Mouse (Mus musculus) limb, embryonic 14.5 days (tissue): ENCODE measurements around the gene Cfap57. TPM values are rescaled to one million over a fixed set of nuclear protein-coding genes. Genes with fewer than 3 reads are reported as not detected.

ENCODE experiments used
- ATAC-seq: fragments of 200-750 bp; cut with Nextera tagmentation; 2 replicates; pipeline ENCODE4 v1.8.0; 2017; ENCODE audit warnings: low read depth, moderate number of reproducible peaks, moderate TSS enrichment; ENCODE audit not compliant: low FRiP score
- DNase-seq: peaks from one replicate; pipeline ENCODE4 v3.0.0-alpha.2; 2015; ENCODE audit warnings: low spot score
- H3K27ac ChIP-seq: fragments of 300-500 bp; sonication (generic); replicated peaks from 2 replicates; pipeline ENCODE4 v1.5.1; 2014; ENCODE audit warnings: low read depth, mild to moderate bottlenecking, low read length, moderate library complexity, mixed read lengths
- H3K27me3 ChIP-seq: fragments of 300-500 bp; sonication (generic); 2 replicates; pipeline ENCODE4 v1.6.1; 2014; ENCODE audit warnings: low read length, mixed read lengths; ENCODE audit not compliant: control insufficient read depth, insufficient read depth
- H3K36me3 ChIP-seq: fragments of 300-500 bp; sonication (generic); 2 replicates; pipeline ENCODE4 v1.6.1; 2014; ENCODE audit warnings: mild to moderate bottlenecking, low read length, moderate library complexity, mixed read lengths; ENCODE audit not compliant: control insufficient read depth, insufficient read depth
- H3K4me1 ChIP-seq: fragments of 300-500 bp; sonication (generic); 2 replicates; pipeline ENCODE4 v1.6.1; 2014; ENCODE audit warnings: antibody characterized with exemption, low read length, mixed read lengths; ENCODE audit not compliant: control insufficient read depth, insufficient read depth
- H3K4me2 ChIP-seq: fragments of 300-500 bp; sonication (generic); replicated peaks from 2 replicates; pipeline ENCODE4 v1.6.1; 2014; ENCODE audit warnings: low read depth, mild to moderate bottlenecking, low read length, moderate library complexity; ENCODE audit not compliant: severe bottlenecking
- H3K4me3 ChIP-seq: fragments of 300-500 bp; sonication (generic); replicated peaks from 2 replicates; pipeline ENCODE4 v1.5.1; 2014; ENCODE audit warnings: low read length
- H3K9ac ChIP-seq: fragments of 300-500 bp; sonication (generic); 2 replicates; pipeline ENCODE4 v1.6.1; 2014; ENCODE audit warnings: mild to moderate bottlenecking, low read depth, low read length, moderate library complexity; ENCODE audit not compliant: severe bottlenecking
- H3K9me3 ChIP-seq: fragments of 300-500 bp; sonication (generic); 2 replicates; pipeline ENCODE4 v1.6.1; 2016; ENCODE audit warnings: low read length; ENCODE audit not compliant: control insufficient read depth
- POLR2A ChIP-seq: fragments of 200-500 bp; IDR thresholded peaks from 2 replicates; pipeline ENCODE4 v1.8.0; 2012; ENCODE audit warnings: inconsistent platforms, mild to moderate bottlenecking, moderate library complexity, borderline replicate concordance; ENCODE audit not compliant: insufficient read depth, insufficient read length; ENCODE audit errors: extremely low read depth
- WGBS: fragments of 180-500 bp; shearing (Covaris S2); extraction: QIAGEN DNeasy Blood & Tissue Kit; methylation state at CpG from one replicate; pipeline ENCODE4 v1.1.7; 2014; 5-methylcytosine and 5-hydroxymethylcytosine counted together
- polyA plus RNA-seq, 2 experiments: library from polyadenylated mRNA; depleted of rRNA in 1 of 2; stranded (reverse) in 1 of 2; unstranded in 1 of 2; fragments of >200 nt; fragmentation: Nextera tagmentation in 1 of 2; extraction: Ambion mirVana in 1 of 2; gene quantifications; 2 replicates each; pipeline versions ENCODE4 v1.2.1 to v1.2.3; 2012 to 2014

Cfap57 gene
- polyA plus RNA-seq, 2 experiments: 0.18 to 0.65 TPM

DNA sequence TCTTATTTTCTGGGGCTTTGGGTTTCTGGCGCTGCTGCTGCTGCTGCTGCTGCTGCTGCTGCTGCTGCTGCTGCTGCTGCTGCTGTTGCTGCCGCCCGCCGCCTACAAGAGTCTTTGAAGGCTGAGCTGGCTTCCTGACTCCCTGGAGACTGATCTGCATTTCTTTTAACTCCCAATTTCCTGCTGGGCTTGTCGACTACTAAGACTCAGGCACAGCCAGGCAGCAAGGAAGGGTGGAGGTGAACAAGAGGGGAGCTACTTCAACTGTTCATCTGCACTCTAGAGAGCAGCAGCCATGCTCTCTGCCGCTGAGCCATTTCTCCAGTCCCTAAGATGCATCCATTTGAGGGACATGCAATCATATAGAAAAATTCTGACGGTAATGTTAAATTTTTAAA, 30.8 kb downstream of the Cfap57 start:
- Histone ChIP-seq H3K9me3 (no peaks in the 10 kb centered on the region), H3K36me3 (no peaks in the 10 kb centered on the region), H3K27me3 (no peaks in the 10 kb centered on the region), H3K9ac (0 out of 2 replicates have a peak overlapping the region, but pooled peaks have one; percentile 16), H3K4me2 (no peak overlapping the region), H3K4me3 (no peak overlapping the region), H3K27ac (no peak overlapping the region), H3K4me1 (peaks cover 6% of the 10 kb centered on the region; the same call in 1 of the 2 replicates)
- no peak for DNase-seq
- no peak for ATAC-seq
- 14% methylated on average over 7 of the region's 7 CpGs for WGBS
- TF ChIP-seq POLR2A: no peak

DNA sequence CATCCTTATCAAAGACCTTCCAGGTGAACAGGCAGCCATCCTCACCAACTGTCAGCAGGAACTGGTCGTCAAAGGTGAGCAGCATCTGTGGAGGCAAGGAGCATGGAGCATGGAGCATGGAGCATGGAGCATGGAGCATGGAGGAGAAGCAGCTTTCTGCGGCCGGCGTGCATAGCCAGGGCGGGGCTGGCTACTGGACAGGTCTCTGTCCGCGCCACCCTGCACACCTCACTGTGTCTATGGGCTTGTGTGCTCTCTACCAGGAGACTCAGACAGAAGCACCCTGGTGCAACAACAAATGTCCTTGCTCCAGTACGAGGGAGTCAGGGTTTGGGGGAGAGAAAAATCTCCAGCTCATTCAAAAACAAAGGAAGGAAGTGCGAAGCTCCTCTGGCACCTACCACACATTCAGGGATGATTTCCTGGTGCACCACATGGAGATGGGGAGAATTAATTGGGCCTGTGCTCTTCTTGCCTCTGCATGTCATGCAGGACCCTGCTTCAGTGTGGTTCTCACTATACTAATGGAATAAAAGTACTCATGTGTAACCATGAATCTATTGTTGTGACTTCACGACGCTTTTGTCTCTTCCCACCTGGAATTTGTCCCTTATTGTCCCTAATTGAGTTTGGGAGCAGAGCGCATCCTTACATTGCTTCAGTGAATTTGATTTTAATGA, 31.4 kb downstream of the Cfap57 start:
- WGBS: 71% methylated on average over 12 of the region's 12 CpGs
- H3K4me1 ChIP-seq: peaks cover 6% of the 10 kb centered on the region; the same call in 1 of the 2 replicates
- no peak overlapping the region for H3K27ac ChIP-seq
- no peaks in the 10 kb centered on the region for H3K36me3 ChIP-seq
- no peak for ATAC-seq
- H3K9ac ChIP-seq: 0 out of 2 replicates have a peak overlapping the region, but pooled peaks have one; percentile 16
- H3K4me2 ChIP-seq: no peak overlapping the region
- no peak overlapping the region for H3K4me3 ChIP-seq
- TF ChIP-seq POLR2A: no peak
- no peaks in the 10 kb centered on the region for H3K9me3 ChIP-seq
- no peaks in the 10 kb centered on the region for H3K27me3 ChIP-seq
- no peak for DNase-seq

DNA sequence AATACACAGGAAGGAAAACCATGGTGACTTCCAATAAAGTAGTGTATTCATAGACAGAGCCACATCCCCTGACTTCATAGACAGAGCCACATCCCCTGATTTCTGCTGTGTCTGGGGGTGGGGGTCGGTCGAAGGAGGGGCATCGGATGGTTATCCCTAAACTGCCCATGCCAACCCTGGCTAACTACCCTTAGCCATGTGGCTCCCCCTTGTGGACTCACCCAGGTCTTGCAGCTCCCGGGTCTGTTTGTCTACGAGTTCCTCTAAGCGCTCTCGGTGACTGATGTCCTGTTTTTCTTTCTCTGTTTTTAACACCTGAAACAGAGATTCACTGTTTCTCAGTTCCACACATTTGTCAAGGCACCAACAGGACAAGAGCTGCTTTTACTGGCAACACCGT, 37.9 kb downstream of the Cfap57 start:
- ATAC-seq (no peak), DNase-seq (no peak)
- no peak for TF ChIP-seq POLR2A
- H3K4me3 ChIP-seq: no peak overlapping the region
- H3K27me3 ChIP-seq: no peaks in the 10 kb centered on the region
- peaks cover 6% of the 10 kb centered on the region; the same call in 1 of the 2 replicates for H3K4me1 ChIP-seq
- no peaks in the 10 kb centered on the region for H3K36me3 ChIP-seq
- H3K9me3 ChIP-seq: no peaks in the 10 kb centered on the region
- 92% methylated on average over 8 of the region's 8 CpGs for WGBS
- H3K4me2 ChIP-seq: no peak overlapping the region
- no peak overlapping the region for H3K9ac ChIP-seq
- H3K27ac ChIP-seq: no peak overlapping the region

DNA sequence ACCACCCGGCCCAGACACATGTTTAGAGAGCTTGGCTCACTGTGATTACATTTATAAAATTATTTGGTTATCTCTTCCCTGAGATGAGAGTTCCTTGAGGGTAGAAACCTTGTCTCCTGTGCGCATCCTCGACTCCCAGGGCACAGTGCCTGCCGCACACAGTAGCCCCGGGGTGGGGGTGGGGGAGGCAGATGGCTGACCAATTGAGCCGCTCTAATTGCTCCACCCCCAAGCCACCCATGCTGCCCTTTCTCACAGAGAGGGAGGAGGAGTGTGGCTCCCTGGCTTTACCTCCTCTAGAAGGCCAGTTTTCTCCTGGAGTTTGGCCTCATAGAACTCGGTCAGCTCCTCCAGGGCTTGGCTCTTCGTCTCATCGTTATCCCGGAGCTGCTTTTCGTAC, 39.1 kb downstream of the Cfap57 start:
- DNase-seq: no peak
- no peak overlapping the region for H3K4me3 ChIP-seq
- no peaks in the 10 kb centered on the region for H3K4me1 ChIP-seq
- no peak for TF ChIP-seq POLR2A
- no peaks in the 10 kb centered on the region for H3K36me3 ChIP-seq
- WGBS: 51% methylated on average over 10 of the region's 11 CpGs
- H3K27ac ChIP-seq: no peak overlapping the region
- H3K4me2 ChIP-seq: no peak overlapping the region
- H3K27me3 ChIP-seq: no peaks in the 10 kb centered on the region
- no peaks in the 10 kb centered on the region for H3K9me3 ChIP-seq
- ATAC-seq: no peak
- H3K9ac ChIP-seq: no peak overlapping the region

DNA sequence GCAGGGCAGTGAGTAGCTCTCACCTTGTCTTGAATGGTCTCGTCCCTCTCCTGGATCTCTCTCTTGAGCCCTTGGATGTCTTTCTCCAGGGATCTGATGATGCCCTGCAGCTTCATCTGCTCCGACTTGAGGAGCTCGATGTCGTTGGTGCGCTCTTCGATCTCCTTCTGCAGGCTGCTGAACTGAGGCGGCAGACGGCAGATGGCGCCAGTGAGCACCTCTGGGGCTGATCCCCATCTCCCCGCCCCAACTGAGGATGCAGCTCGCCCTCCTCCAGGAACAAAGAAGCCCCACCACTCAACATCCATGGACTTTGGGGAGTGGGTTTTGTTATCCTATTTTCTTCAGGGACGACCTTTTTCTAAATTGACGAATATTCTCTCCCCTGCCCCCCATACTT, 41.3 kb downstream of the Cfap57 start:
- no peak for TF ChIP-seq POLR2A

More for the DNA sequence above, 41.3 kb downstream of the Cfap57 start:
- Histone ChIP-seq H3K9me3 (no peaks in the 10 kb centered on the region), H3K4me3 (no peak overlapping the region), H3K27me3 (no peaks in the 10 kb centered on the region), H3K4me1 (no peaks in the 10 kb centered on the region), H3K36me3 (no peaks in the 10 kb centered on the region), H3K9ac (no peak overlapping the region), H3K27ac (no peak overlapping the region), H3K4me2 (no peak overlapping the region)
- 55% methylated on average over 13 of the region's 13 CpGs for whole genome bisulfite sequencing
- DNase-seq (no peak), ATAC-seq (no peak)
